Mouse (Mus musculus) neural tube, embryonic 11.5 days (tissue): ENCODE data around the gene Scnn1b. TPM values are rescaled to one million over a fixed set of nuclear protein-coding genes. Genes with fewer than 3 reads are reported as not detected.

Experiments
- ATAC-seq: fragments of 200-750 bp; cut with Nextera tagmentation; 2 replicates; pipeline ENCODE4 v1.8.0; 2017; ENCODE audit warnings: moderate number of reproducible peaks, mild to moderate bottlenecking, moderate TSS enrichment, moderate library complexity; ENCODE audit not compliant: insufficient read depth, low FRiP score, low TSS enrichment
- DNase-seq: peaks from one replicate; pipeline ENCODE4 v3.0.0-alpha.2; 2015; ENCODE audit warnings: low spot score
- H3K27ac ChIP-seq: fragments of 300-500 bp; sonication (generic); 2 replicates; pipeline ENCODE4 v1.5.1; 2014; ENCODE audit warnings: low read depth, mild to moderate bottlenecking, low read length
- H3K27me3 ChIP-seq: fragments of 300-500 bp; sonication (generic); 2 replicates; pipeline ENCODE4 v1.6.1; 2014; ENCODE audit warnings: mild to moderate bottlenecking, low read length, mixed read lengths; ENCODE audit not compliant: control insufficient read depth, insufficient read depth
- H3K36me3 ChIP-seq: fragments of 300-500 bp; sonication (generic); 2 replicates; pipeline ENCODE4 v1.6.1; 2014; ENCODE audit warnings: mild to moderate bottlenecking, low read length, moderate library complexity, mixed read lengths; ENCODE audit not compliant: control insufficient read depth, insufficient read depth
- H3K4me1 ChIP-seq: fragments of 300-500 bp; sonication (generic); 2 replicates; pipeline ENCODE4 v1.6.1; 2014; ENCODE audit warnings: low read length, mixed read lengths; ENCODE audit not compliant: control insufficient read depth, insufficient read depth
- H3K4me2 ChIP-seq: fragments of 300-500 bp; sonication (generic); 2 replicates; pipeline ENCODE4 v1.6.1; 2014; ENCODE audit warnings: low read depth, mild to moderate bottlenecking, moderate library complexity
- H3K4me3 ChIP-seq: fragments of 300-500 bp; sonication (generic); 2 replicates; pipeline ENCODE4 v1.5.1; 2014; ENCODE audit warnings: low read depth, low read length
- H3K9ac ChIP-seq: fragments of 300-500 bp; sonication (generic); 2 replicates; pipeline ENCODE4 v1.6.1; 2014; ENCODE audit warnings: mild to moderate bottlenecking, low read length
- H3K9me3 ChIP-seq: fragments of 300-500 bp; sonication (generic); 2 replicates; pipeline ENCODE4 v1.6.1; 2016; ENCODE audit warnings: low read length; ENCODE audit not compliant: control insufficient read depth
- WGBS: fragments of 180-500 bp; shearing (Covaris S2); extraction: QIAGEN DNeasy Blood & Tissue Kit; methylation state at CpG from one replicate; pipeline ENCODE4 v1.1.7; 2014; 5-methylcytosine and 5-hydroxymethylcytosine counted together
- polyA plus RNA-seq: library from polyadenylated mRNA; unstranded; fragments of >200 nt; fragmentation: Nextera tagmentation; extraction: Ambion mirVana; gene quantifications from 2 replicates; pipeline ENCODE4 v1.2.1, GENCODE M21; 2014

The Scnn1b gene
- polyA plus RNA-seq, 1 experiment from 2014 or later = 0.19 TPM

- H3K9me3 ChIP-seq = no peaks in the 10 kb centered on the region
- H3K27ac ChIP-seq = no peak overlapping the region
- 93% methylated on average over 11 of the region's 11 CpGs for WGBS
- no peaks in the 10 kb centered on the region for H3K27me3 ChIP-seq
- ATAC-seq = no peak
- no peak overlapping the region for H3K9ac ChIP-seq
- DNase-seq = no peak
- H3K4me1 ChIP-seq = no peaks in the 10 kb centered on the region
- H3K4me3 ChIP-seq = no peak overlapping the region
- no peak overlapping the region for H3K4me2 ChIP-seq
- H3K36me3 ChIP-seq = no peaks in the 10 kb centered on the region
These were observed 7.5 kb upstream of the Scnn1b start for GRCm38 (mm10) chr7:121857177-121857884.

- Histone ChIP-seq H3K9ac (no peak overlapping the region), H3K4me1 (no peaks in the 10 kb centered on the region), H3K27ac (no peak overlapping the region), H3K27me3 (no peaks in the 10 kb centered on the region), H3K9me3 (no peaks in the 10 kb centered on the region), H3K4me2 (no peak overlapping the region), H3K4me3 (no peak overlapping the region), H3K36me3 (no peaks in the 10 kb centered on the region)
- WGBS = 87% methylated on average over 8 of the region's 8 CpGs
- DNase-seq = no peak
- no peak for ATAC-seq
These were observed 5.9 kb upstream of the Scnn1b start for GRCm38 (mm10) chr7:121858939-121859338.

- no peaks in the 10 kb centered on the region for H3K4me1 ChIP-seq
- H3K9me3 ChIP-seq = no peaks in the 10 kb centered on the region
- H3K36me3 ChIP-seq = no peaks in the 10 kb centered on the region
- H3K4me2 ChIP-seq = no peak overlapping the region
- WGBS = 67% methylated on average over 2 of the region's 3 CpGs
- H3K27ac ChIP-seq = no peak overlapping the region
- DNase-seq = no peak
- ATAC-seq = no peak
- H3K9ac ChIP-seq = no peak overlapping the region
- no peak overlapping the region for H3K4me3 ChIP-seq
- no peaks in the 10 kb centered on the region for H3K27me3 ChIP-seq
These were observed 6.8 kb downstream of the Scnn1b start for GRCm38 (mm10) chr7:121871631-121872030.

- WGBS = 64% methylated on average over 3 of the region's 3 CpGs
- H3K27ac ChIP-seq = no peak overlapping the region
- no peaks in the 10 kb centered on the region for H3K27me3 ChIP-seq
- no peak overlapping the region for H3K9ac ChIP-seq
- no peaks in the 10 kb centered on the region for H3K9me3 ChIP-seq
- ATAC-seq (no peak), DNase-seq (no peak)
- no peaks in the 10 kb centered on the region for H3K36me3 ChIP-seq
- no peak overlapping the region for H3K4me2 ChIP-seq
- no peaks in the 10 kb centered on the region for H3K4me1 ChIP-seq
- no peak overlapping the region for H3K4me3 ChIP-seq
These were observed 9.2 kb downstream of the Scnn1b start for GRCm38 (mm10) chr7:121873998-121874397.

- Histone ChIP-seq H3K4me3 (no peak overlapping the region), H3K9ac (no peak overlapping the region), H3K9me3 (no peaks in the 10 kb centered on the region), H3K36me3 (no peaks in the 10 kb centered on the region), H3K4me2 (no peak overlapping the region), H3K4me1 (no peaks in the 10 kb centered on the region), H3K27ac (no peak overlapping the region), H3K27me3 (no peaks in the 10 kb centered on the region)
- WGBS = 91% methylated on average over 7 of the region's 7 CpGs
- DNase-seq = no peak
- ATAC-seq = no peak
These were observed 9.9 kb downstream of the Scnn1b start for GRCm38 (mm10) chr7:121874784-121875183.

GRCm38 (mm10) chr7:121880246-121880645 is 15.4 kb downstream of the Scnn1b start:
- ATAC-seq = no peak
- Histone ChIP-seq H3K4me1 (no peaks in the 10 kb centered on the region), H3K27ac (no peak overlapping the region), H3K9ac (no peak overlapping the region), H3K4me2 (no peak overlapping the region), H3K27me3 (no peaks in the 10 kb centered on the region), H3K36me3 (no peaks in the 10 kb centered on the region), H3K4me3 (no peak overlapping the region), H3K9me3 (no peaks in the 10 kb centered on the region)
- DNase-seq = no peak
- 92% methylated on average over 4 of the region's 4 CpGs for WGBS

- Histone ChIP-seq H3K4me2 (no peak overlapping the region), H3K27ac (no peak overlapping the region), H3K4me1 (no peaks in the 10 kb centered on the region), H3K36me3 (no peaks in the 10 kb centered on the region), H3K4me3 (no peak overlapping the region), H3K9ac (no peak overlapping the region), H3K27me3 (no peaks in the 10 kb centered on the region), H3K9me3 (no peaks in the 10 kb centered on the region)
- 90% methylated on average over 13 of the region's 13 CpGs for WGBS
- DNase-seq = no peak
- ATAC-seq = no peak
These were observed 26.0 kb downstream of the Scnn1b start for GRCm38 (mm10) chr7:121890636-121891360.

GRCm38 (mm10) chr7:121896689-121897088 is 31.9 kb downstream of the Scnn1b start:
- ATAC-seq (no peak), DNase-seq (no peak)
- no peaks in the 10 kb centered on the region for H3K36me3 ChIP-seq
- 38% methylated on average over 6 of the region's 6 CpGs for WGBS
- no peak overlapping the region for H3K4me3 ChIP-seq
- H3K9me3 ChIP-seq = no peaks in the 10 kb centered on the region
- H3K4me2 ChIP-seq = no peak overlapping the region
- H3K27ac ChIP-seq = no peak overlapping the region
- no peaks in the 10 kb centered on the region for H3K27me3 ChIP-seq
- H3K4me1 ChIP-seq = no peaks in the 10 kb centered on the region
- no peak overlapping the region for H3K9ac ChIP-seq

GRCm38 (mm10) chr7:121899311-121899710 is 34.5 kb downstream of the Scnn1b start:
- no peaks in the 10 kb centered on the region for H3K9me3 ChIP-seq
- 11% methylated on average over 14 of the region's 14 CpGs for WGBS
- DNase-seq = peak; percentile 67
- H3K27me3 ChIP-seq = no peaks in the 10 kb centered on the region
- no peak overlapping the region for H3K27ac ChIP-seq
- no peaks in the 10 kb centered on the region for H3K4me1 ChIP-seq
- H3K4me2 ChIP-seq = peak overlapping the region; percentile 27; the same call in 1 of the 2 replicates
- no peaks in the 10 kb centered on the region for H3K36me3 ChIP-seq
- H3K9ac ChIP-seq = peak overlapping the region; percentile 15; the same call in 1 of the 2 replicates
- peak; percentile 45; the same call in 1 of the 2 replicates for ATAC-seq
- H3K4me3 ChIP-seq = no peak overlapping the region
